Mouse (Mus musculus) spleen, adult 12 weeks (tissue): ENCODE data around the gene Pth1r.
A peak's percentile ranks its signal among the peaks of the same experiment; 100 is the strongest.

Source experiments
- DNase-seq: peaks from one replicate; pipeline ENCODE4 v3.0.0; 2022; ENCODE audit warnings: low spot score

Gene Pth1r

DNA sequence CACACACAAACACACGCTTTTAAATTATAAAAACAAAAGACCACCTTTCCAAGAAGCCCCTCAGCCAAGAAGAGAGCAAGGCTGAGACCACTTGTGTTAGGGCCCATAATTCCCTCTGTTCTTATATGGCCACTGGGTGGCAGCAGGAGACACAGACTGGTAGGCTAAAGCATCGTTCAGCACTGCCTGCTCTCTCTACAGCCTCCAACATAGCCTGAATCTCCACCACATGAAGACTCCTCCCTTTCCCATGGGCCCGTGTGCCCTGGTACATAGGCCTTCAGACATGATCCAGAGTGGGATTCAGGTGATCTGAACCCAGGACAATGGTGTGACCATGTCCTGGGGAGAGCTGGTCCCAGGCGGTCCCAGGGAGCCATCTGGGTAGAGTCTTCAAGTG, 30.2 kb downstream of the Pth1r start:
- no peak for DNase-seq

GRCm38 (mm10) chr9:110715426-110715825, 31.5 kb downstream of the Pth1r start:
- DNase-seq, result no peak

DNA sequence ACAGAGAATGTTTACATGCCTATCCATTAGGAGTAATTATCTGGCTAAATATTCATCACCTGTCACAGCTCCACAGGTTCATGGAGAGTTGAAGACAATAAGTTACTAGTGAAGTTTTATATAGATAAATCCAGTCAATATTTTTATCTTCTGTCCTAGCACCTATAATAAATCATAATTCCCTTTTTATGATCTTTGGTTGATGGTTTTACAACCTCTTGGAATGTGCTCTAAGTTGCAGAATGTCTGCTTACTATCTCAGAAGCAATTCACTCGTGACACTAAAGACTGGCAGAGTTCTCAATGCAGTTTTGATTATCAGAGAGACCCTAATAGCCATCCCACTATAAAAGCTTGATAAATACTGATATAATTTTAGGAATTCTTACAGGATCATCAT, 33.6 kb downstream of the Pth1r start:
- DNase-seq, result no peak

GRCm38 (mm10) chr9:110712545-110712944, 34.4 kb downstream of the Pth1r start:
- no peak for DNase-seq

DNA sequence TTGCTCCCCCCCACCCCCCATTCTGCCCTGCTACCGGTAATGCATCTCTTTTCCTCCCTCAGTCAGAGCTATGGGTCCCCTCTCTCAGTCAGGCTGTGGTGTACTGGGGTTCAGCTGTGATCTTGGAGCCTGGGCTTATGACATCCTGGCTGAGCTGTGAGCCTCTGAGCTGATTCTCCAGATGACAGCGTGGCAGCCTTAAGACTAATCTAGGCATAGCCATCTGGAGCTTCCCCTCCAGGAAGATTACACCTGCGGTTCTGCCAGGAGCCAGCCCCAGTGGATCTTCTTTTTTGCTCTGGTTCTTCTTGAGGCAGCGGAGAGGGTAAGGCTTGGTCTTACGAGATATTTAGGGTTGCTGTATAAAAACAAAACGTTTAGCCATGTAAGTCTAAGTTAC, 34.9 kb downstream of the Pth1r start:
- no peak for DNase-seq

DNA sequence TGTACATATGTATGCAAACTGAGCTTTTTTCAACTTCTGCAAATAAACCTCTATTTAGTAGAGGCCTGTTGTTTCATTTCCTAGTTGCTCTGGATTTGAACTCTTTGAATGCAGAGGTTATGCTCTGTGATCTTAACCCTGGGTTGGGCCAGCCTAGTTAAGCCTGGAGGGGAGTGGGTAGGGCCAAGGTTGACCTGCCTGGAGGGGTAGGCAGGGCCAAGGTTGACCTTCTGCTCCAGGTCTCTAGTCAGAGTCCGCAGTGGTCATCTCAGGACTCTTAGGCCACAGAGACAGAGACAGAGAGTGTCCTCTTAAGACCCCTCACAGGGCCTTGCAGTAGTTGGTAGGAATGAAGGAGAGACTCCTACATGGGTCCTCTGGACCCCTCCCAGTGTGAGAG, 35.4 kb downstream of the Pth1r start:
- no peak for DNase-seq

GRCm38 (mm10) chr9:110709640-110710258, 37.2 kb downstream of the Pth1r start:
- DNase-seq, result peak; percentile 61

DNA sequence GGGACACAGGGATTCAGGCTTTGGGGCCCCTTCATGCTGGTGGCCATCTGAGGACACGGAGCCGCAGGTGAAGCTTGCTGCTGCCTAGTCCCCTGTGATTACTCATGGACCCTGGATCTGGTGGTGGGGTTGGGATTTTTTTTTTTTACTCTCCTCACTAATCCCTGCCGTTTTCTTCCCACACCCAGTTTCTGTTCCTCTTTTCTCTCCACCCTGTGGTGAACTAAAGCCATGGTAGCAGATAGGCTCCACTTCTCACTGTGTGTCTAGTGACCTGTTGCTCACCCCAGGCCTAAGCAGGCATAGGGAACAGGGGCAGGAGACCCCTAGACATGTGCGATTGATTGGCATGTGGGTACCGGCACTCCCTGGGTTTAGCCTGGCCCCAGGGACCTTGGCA, 40.2 kb downstream of the Pth1r start:
- no peak for DNase-seq

DNA sequence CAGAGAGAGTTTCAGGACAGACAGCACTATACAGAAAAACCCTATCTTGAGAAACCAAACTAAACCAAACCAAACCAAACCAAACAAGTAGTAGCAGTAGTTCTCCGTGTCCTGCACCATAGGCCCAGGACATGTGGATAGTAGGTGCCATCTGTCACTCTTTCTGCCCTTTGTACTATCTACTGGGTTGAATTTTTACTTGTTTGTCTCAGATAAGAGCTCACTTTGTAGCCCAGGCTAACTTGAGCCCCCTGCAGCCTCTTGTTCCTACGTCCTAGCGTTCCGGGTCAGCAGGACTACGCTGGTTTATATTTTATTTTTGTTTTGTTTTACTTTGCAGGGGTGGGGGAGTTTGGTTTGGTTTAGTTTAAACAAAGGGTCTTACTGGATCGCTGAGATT, 43.0 kb downstream of the Pth1r start:
- DNase-seq, result no peak

- DNase-seq, result no peak
Observed at GRCm38 (mm10) chr9:110702848-110703247, 44.1 kb downstream of the Pth1r start.

DNA sequence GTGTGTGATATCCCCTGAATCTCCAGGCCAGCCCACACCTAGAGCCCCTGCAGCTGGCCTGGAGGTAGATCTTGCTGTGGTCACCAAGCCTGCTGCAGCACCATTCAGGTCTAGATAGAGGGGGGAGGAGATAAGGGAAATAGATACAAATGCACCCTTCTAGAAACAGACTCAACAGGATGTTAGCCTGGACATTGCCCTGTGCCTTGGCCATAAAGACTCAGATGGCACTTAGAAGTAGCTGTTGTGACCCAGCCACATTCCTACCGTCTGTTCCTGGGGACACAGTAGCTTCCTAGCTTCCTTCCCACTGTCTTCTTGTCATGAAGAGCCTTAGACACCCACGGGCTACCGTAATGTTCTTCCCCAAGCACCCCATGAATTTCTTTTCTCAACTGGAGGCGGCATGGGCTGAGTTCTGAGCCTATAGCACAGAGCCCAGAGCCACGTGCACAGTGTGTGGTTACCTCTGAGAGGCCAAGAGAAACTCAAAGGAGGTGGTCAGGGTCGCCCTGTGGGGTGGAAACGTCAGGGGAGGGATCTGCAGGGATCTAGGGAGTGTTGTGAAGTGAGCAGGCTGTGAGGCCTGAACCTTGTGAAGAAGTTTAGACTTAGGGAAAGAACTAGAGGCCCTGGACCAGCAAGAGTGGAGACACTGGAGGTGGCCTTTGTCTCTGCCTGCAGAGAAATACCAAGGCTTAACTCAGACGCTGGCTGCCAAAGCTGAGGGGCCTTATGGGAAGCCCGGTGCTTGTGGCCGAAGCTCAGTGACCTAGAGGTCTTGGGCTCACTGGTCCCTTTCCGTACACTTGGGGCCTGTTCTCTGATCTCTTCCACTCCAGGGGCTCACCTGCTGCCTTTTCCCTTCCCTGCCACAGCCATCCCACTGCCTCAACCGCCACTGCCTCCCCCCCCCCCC, 45.6 kb downstream of the Pth1r start:
- DNase-seq, result no peak

DNA sequence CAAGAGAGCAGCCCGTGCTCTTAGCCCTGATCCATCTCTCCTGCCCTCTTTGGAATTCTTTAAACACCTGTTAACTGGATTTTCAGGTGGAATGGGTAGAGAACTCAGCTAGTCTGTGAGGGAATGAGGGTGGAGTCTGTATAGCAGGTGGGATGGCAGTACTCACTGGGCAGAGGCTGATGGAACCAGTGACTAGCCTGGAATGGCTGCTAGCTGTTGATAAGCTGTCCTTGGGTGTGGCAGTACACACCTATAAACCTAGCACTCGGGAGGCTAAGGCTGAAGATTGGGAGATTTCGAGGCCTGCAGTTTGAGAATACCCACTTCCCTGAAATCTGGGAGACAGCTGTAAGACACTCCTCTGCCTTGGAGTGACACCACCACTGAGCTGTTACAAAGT, 47.4 kb downstream of the Pth1r start:
- no peak for DNase-seq

DNA sequence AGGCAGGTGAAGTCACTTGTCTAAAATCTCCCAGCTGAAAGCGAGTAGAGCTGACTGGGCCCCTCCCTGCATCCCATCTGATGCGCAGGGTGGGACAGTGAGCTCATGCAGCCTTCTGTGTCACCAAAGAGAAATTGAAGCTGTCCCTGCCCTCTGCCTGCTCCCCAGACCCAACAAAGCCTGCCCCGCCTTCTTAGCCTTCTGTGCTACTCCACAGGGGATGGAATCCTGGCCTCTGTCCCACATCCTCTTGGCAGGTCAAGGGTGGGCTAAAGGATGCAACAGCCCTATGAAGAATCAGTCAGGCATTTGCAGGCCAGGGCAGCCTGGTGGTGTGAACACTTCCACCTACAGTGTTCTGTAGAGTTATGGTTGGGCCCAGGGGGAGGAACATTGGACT, 49.5 kb downstream of the Pth1r start:
- DNase-seq, result no peak

- no peak for DNase-seq
Observed at GRCm38 (mm10) chr9:110696427-110696826, 50.5 kb downstream of the Pth1r start.

GRCm38 (mm10) chr9:110695165-110695755, 51.7 kb downstream of the Pth1r start:
- no peak for DNase-seq

DNA sequence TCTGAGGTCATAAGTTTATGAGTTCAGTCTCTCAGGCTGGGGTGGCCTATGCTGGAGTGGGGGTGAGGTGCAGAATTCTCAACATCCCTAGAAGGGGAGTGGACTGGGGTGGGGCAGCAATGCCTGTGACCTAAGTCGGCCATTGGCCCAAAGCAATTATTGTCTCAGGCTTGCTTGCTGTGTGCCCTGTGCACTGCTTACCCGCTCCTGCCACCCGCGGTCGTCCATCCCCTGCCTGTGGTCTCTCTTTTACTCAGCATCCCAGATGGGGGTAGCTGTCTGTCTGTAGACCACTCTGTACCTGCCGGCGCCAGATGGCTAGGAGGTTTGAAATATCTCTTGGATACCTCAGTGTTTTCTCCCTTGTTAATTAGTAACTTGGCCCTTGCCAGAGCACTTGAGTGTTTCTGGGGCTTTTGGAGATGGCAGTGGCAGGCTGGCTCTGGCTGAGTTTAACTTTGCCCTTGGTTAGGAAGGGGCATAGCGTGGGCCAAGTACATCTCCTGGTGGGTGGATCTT, 57.6 kb downstream of the Pth1r start:
- no peak for DNase-seq

DNA sequence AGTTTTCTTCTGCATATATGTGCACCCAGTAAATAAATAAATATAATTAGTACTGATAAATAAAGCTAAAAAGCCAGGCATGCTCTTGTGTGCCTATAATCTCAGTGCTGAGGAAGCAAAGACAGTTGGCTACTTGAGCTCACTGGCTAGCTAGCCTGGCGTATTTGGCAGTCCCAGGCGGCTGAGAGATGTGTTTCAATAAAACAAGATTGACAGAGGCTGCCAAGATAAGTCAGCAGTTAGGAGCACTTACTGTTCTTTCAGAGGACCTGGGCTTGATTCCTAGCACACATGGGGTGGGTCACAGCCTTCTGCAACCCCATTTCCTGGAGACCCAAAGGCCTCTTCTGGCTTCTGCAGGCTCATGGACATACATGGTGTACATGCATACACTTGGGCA, 59.1 kb downstream of the Pth1r start:
- DNase-seq, result no peak

DNA sequence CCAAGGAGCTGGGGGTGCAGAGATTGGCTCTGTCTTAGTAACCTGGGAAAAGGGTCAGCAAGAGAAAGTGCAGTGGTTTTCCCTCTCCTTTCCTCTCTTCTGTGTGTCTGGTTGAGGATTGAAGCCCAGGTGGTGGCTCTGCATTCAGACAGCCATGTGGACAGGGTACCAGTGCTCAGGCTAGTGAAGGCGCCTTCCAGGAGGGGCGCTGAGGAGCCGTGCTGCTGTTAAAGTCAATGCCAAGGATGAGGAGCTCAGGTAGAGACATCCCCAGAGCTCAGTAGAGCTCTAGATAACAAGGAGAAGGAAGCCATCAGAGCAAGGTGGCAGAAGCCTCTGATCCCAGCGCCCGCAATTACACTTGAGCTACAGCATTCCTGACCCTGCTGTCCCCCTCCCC, 59.9 kb downstream of the Pth1r start:
- DNase-seq, result no peak

DNA sequence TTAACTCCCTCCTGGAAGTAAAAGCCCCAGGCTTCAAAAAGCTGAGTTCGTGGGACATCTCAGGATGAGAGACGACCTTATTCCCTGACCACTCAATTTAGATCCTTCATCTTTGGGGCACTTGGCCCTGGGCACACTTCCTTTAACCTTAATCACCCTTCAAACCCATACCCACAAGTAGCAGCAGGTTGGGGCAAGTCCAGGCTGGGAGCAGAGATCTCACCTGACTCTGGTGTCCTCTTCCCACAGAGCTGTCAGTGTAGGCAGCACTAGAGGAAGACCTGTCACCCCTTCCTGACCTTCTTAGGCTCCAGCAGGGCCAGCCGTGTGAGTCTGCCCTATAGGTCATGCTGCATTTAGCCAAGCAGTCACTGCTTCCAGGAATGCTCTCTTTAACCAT, 60.5 kb downstream of the Pth1r start:
- DNase-seq, result no peak

DNA sequence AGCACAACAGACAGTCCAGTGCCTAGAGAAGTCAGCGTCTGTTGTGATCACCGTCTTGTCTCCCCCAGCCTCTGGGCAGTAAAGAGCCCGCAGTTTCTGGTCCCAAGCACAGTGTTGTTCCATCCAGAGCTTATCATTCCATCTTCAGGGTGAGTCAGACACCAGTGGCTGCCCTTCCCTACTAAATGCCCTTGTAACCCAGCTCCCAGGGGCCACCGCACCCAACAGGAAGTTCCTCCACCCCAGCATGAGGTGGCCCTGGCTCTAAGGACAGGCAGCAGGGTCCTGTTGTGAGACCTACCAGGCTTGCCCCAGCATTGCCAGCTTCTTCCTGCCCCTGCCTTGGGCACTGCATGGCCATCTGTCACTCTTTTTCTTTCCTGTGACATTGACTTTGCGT, 61.4 kb downstream of the Pth1r start:
- DNase-seq, result no peak

DNA sequence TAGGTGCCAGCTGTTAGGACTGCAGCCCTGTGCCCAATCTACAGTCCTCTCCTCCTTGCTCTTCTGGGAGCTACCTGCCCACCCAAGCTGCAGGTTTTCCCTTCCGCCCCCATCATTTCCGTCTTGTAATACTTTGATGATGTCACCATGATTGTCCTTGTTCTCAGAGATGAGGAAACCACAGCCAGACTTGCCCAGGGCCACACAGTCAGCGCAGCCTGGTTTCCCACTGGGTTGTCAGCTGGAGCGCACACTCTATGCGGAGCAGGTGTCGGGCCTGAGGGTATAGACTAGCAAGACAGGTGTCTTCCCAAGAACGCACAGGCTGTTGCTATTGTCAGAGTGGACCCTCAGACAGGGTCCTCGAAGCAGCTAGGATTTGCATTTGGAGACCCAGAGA, 61.8 kb downstream of the Pth1r start:
- DNase-seq, result no peak

- DNase-seq, result no peak
Observed at GRCm38 (mm10) chr9:110684100-110684831, 62.7 kb downstream of the Pth1r start.
